Mouse (Mus musculus) heart, adult 11 months (tissue): ENCODE data around the gene Fuom.
A peak's percentile ranks its signal among the peaks of the same experiment; 100 is the strongest.
"Not testable (repeated sequence)": the region's sequence is repeated elsewhere in the genome, so short reads cannot be mapped to it uniquely, and the experiment has no call there.

Experiments used
- DNase-seq: peaks from one replicate; pipeline ENCODE4 v3.0.0; 2022

Gene Fuom

DNA sequence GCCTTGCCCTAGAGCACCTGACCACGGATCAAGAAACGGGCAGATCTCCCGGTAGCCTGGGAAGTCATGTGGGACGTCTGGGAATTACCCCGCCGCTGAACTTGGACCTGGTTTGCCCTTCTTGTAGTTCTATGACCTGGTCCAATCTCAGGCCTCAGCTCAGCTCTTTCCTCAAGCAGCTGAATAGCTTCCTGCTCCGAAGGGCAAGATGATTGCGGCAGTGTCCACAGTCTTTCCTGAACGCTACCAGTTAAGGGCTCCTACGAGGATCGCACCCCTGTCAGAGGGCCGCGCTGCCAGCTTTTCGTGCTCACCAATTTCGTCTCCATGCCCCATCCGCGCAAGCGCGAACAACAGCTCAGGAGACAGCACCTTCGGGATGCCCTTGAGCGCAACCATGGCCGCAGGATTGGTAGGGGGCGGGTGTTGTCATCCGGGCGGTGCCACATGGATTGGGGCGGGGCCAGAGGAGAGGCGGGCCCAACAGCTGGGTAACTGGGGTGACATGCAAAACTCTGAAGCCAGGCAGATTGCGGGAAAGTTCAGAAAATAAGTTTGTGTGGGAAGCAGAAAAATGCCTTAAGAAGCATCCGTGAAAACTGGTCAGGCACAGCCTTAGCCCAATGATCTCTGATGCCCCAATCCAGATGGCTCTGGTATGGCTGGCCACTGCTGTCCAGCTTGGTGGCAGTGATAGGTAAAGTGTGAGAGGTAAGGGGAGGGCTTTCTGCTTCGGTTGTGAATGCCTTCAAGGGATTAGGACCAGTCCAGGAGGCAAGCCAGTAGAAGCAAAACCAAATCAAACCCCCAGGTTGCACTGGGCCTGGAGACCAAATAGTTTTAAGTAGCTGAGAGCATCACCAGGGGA, at the start of gene Fuom:
TSS of gene Fuom (minus strand) at position 449 of the 868 bp plus-strand sequence.
- peak; percentile 99 for DNase-seq

DNA sequence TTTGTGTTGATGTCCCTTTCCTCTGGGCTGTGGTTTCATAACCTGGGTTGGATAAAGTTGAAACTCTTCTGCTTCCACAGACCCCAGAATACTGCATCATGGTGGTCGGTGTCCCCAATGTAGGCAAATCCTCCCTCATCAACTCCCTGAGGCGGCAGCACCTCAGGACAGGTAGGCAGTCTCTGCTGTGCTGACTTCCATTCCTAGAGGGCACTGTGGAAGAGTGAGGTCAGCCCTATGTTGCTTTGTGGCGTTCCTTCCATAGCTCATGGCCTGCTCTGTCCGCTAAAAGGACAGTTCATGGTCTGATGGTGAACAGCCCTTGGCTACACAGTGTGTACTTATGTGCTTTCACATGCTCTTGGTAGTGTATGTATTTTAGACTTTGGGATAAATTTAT, 42.3 kb upstream of the Fuom start:
- peak; percentile 65 for DNase-seq

GRCm38 (mm10) chr7:140141350-140141749, 39.1 kb upstream of the Fuom start:
- peak; percentile 94 for DNase-seq

DNA sequence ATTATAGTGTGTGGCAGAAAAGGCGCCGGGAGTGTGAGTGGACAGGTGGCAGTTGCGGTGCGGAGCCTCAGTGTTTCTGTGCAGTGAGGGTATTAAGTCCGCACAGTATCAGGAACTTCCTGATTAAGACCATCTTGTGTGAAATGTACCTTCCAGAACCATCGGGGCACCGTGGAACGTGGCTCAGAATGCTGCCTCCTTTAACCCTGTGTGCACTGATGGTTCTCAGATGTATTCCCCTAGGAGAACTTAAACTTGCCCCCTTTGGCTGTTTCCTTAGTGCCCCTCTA, 35.7 kb upstream of the Fuom start:
- no peak for DNase-seq

DNA sequence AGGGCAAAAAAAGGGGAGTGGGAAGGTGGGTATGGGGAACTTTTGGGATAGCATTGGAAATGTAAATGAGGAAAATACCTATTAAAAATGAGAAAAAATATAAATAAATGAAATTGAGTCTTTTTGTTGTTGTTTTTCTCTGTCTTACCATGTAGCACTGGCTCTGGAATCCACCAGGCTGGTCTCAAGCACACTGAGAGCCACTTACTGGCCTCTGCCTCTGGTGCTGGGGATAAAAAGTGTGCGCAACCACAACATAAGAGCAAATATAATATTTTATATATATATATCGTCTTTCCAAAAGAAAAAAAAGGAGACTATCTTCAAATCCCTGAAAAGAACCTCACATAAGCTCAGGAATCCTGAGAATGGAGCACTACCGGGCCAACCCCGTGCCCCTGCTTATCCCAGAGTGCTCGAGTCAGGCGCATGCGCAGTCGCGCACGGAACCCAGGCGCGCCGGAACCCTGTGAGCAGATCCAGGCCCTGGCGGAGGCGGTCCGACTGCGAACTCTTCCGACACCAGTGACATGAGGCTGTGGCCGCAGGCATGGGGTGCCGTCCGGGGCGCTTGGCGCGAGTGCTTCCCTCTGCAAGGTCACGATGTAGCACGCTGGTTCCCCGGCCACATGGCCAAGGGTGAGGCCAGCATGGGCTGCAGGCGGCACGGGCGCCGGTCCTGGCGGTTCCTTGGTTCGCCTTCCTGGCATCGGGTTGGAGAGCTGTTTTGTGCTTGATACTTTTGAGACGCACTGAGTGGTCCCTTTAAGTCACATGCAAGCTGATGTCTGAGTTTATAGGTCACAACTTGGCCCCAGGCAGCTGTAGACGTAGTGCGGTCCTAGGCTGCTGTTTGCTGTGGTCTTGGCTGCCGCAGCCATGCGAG, 35.1 kb upstream of the Fuom start, which contains the start of gene Mtg1:
TSS of gene Mtg1 (plus strand) at position 430 of the 886 bp plus-strand sequence.
- peak; percentile 99 for DNase-seq

- DNase-seq = no peak
These were observed 33.0 kb upstream of the Fuom start for GRCm38 (mm10) chr7:140135106-140135770.

GRCm38 (mm10) chr7:140134033-140134432, 31.8 kb upstream of the Fuom start:
- not testable (repeated sequence) for DNase-seq

GRCm38 (mm10) chr7:140132184-140132583, 29.9 kb upstream of the Fuom start:
- DNase-seq = not testable (repeated sequence)

GRCm38 (mm10) chr7:140127911-140128310, 25.7 kb upstream of the Fuom start:
- DNase-seq = peak; percentile 93

GRCm38 (mm10) chr7:140126934-140127333, 24.7 kb upstream of the Fuom start:
- peak; percentile 92 for DNase-seq

GRCm38 (mm10) chr7:140126022-140126350, 23.7 kb upstream of the Fuom start:
- DNase-seq = peak; percentile 93

DNA sequence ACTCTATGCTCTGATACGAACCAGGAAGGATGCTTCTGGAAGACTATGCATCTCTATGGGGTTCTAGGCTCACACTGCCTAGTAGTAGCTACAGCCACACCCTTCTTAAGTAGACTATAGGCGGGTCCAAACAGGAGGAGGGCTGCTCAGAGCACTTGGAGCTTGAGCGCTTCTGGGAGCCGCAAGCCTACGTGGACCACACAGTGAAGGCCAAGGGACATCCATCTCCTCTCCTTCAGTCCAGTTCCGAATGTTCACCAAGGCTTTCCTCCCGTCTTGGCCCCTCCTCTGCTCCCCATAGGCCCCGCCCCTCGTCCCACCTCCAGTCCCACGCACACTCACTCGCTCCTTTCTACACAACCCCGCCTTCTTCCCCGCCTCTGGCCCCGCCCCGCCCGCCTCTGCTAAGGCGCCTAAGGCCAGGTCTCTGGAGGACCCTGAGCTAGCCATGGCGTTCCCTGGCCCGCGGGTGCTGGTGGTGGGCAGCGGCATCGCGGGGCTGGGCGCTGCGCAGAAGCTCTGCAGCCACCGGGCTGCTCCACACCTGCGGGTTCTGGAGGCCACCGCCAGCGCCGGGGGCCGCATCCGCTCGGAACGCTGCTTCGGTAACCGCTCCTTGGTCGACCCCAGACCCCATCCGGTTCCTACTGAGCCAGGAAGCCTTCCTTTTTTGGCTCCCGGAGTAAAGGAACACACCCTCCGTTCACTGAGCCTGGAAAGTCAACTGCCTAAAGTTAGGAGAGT, 23.2 kb upstream of the Fuom start:
- peak; percentile 99 for DNase-seq

DNA sequence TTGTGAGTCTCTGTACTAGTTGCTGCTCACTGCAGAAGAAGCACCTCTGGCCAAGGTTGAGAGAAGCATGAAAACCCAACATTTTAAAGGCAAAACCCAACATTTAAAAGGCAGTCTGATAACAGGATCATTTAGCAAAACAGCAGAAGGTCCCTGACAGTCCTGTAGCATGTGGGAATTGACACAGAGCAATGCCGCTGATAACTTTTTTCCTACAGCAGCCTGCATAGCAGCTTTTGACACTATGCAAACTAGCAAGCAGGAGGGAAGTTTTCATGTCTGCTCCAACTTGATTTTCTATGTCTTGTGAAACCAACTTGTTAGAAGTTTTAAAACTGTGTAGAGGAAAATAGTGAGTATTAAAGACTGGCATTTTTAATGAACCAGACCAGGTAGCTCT, 22.1 kb upstream of the Fuom start:
- DNase-seq = no peak

GRCm38 (mm10) chr7:140122765-140123164, 20.5 kb upstream of the Fuom start:
- DNase-seq = peak; percentile 93

DNA sequence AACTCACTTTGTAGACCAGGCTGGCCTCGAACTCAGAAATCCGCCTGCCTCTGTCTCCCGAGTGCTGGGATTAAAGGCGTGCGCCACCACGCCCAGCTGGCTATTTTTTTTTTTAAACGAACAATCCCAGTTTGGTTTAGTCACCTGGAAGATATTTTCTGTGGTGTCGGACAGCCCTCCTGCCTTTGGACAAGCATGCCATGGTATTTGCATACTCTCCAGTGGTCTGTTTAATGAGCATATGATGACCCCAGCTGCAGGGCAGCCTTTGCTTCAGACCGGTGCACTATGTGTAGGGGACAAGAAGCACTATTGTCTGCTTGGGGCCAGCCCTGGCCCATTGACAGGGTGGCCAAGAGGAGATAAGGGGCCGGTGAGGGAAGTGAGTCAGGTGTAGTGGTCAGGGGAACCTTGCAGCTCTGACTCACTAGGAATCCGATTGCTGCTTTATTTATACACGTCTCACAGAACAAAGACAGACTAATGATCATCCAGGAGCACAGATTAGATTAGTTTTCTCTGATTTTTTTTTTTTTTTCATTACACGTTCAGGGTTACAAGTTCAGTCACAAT, 19.2 kb upstream of the Fuom start:
- DNase-seq = no peak

- no peak for DNase-seq
These were observed 18.2 kb upstream of the Fuom start for GRCm38 (mm10) chr7:140120484-140120883.

DNA sequence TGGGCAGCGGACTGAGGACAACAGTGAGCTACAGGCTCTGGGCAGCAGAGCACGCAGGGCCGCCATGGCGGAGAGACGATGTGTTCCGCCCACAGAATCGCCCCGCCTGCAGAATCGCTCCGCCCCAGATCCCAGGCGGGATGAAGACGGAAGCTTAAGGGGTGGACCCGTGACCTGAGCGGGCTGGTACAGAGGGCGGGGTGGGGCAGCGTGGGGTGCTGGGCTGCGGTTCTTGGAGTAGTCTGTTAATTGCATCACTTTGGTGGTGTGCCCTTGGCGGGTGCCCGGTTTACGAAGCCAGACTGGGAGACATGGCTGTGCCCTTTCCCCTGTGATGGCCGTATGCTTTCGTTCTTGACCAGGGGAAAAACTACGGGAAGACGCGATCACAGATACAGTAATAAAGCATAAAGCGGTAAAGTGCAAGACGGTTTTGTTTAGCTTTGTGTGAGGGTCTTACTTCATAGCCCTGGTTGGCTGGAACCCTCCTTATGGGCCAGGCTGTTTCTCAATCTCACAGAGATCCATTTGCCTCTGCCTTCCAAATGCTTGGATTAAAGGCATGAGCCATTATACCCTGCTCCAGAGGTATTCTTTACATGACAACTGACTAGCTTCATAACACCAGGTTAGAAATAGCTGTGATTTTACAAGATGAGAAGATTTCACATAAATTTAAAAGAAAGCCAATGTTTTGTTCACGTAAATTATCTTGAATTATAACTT, 14.3 kb upstream of the Fuom start, which contains the start of gene Echs1:
TSS of gene Echs1 (minus strand) at position 148 of the 726 bp plus-strand sequence.
- peak; percentile 99 for DNase-seq

GRCm38 (mm10) chr7:140115583-140116328, 13.5 kb upstream of the Fuom start, which contains the start of gene Paox:
Paox (plus strand) TSS chr7:140115799.
- peak; percentile 98 for DNase-seq

GRCm38 (mm10) chr7:140111943-140112342, 9.7 kb upstream of the Fuom start:
- DNase-seq = no peak

GRCm38 (mm10) chr7:140104009-140104408, 1.8 kb upstream of the Fuom start:
- no peak for DNase-seq

GRCm38 (mm10) chr7:140101498-140101897, 743 bp downstream of the Fuom start:
- DNase-seq = no peak
